Mouse (Mus musculus): ENCODE results near the gene Dpep3. TPM values are rescaled to one million over a fixed set of nuclear protein-coding genes. Genes with fewer than 3 reads are reported as not detected.

Dpep3 gene
- total and polyA plus RNA-seq, 3 experiments: 0.23 TPM; not detected in 2

DNA sequence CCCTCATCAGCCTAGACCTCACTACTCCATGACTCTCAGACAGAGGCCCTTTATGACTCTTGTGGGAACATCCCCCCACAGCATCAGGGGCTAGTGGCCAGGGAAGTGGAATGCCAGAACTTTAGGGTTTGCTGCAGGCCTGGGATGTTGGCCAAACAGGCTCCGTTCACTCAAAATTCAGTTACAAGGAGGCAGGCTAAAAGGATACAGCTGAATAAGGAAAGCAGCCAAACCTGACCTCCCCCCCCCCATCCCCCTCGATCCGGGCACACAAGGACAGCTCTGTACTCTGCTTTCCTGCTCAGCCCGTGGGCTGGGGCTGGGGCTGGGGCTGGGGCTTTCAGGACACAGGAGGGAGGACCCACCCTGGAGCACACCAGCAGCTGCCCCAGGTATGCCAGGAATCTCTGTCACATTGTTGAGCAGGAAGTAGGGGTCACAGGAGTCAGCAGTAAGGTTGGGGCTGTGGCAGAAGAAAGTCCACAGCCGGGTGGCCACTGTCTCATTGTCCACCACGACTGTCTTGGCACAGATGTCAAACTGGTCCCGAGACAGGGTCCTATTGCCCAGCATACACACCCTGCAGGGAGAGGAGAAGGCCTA is 28.1 kb downstream of the Dpep3 start:
- no peak overlapping the region for H3K9ac ChIP-seq (ENCODE audit: low read depth, low read length)
- no peaks in the 10 kb centered on the region for H3K36me3 ChIP-seq (ENCODE audit: control insufficient read depth, insufficient read depth, low read length)
- TF ChIP-seq EP300 (IDR thresholded peaks at IDR 0.05; ENCODE audit: insufficient read depth, low read depth, low read length) (no peak), CTCF (IDR thresholded peaks at IDR 0.05) (no peak), POLR2A (IDR thresholded peaks at IDR 0.05; ENCODE audit: insufficient read depth, low read depth, low read length) (no peak)
- DNase-seq: peak in 1 of 2 experiments; percentile 51
- intact Hi-C loops (cut with DNase I): no loop called here
- H3K27me3 ChIP-seq (ENCODE audit: control insufficient read depth, insufficient read depth, low read length): no peaks in the 10 kb centered on the region
- H3K27ac ChIP-seq: peak overlapping the region; percentile 49; the same call in 1 of the 2 replicates
- 6% methylated on average over 7 of the region's 7 CpGs for WGBS
- no peaks in the 10 kb centered on the region for H3K79me2 ChIP-seq (replicated peaks; ENCODE audit: control insufficient read depth, insufficient read depth, low read length)
- H3K4me1 ChIP-seq (ENCODE audit: control insufficient read depth, insufficient read depth, low read length): peaks cover 9% of the 10 kb centered on the region
- H3K4me3 ChIP-seq: no peak overlapping the region

DNA sequence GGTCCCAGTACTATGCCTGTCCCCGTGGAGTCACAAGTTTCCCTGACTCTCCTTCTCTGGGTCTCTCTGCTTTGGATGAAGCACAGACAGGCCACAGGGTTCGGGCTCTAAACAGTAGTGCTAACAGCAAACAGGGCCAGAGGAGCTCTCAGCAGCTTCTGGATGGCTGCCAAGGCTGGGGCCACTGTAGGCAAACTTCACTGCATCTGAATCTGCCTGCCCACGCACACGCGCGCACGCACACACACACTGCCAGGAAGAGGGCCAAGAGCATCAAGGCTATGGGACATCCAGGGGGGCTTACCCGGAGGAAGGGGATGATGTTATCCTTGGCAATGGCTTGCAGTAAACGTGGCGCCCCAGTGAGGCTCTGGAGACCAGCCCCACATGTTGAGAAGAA is 29.9 kb downstream of the Dpep3 start:
- peaks cover 9% of the 10 kb centered on the region for H3K4me1 ChIP-seq (ENCODE audit: control insufficient read depth, insufficient read depth, low read length)
- TF ChIP-seq CTCF (IDR thresholded peaks at IDR 0.05) (no peak), POLR2A (IDR thresholded peaks at IDR 0.05; ENCODE audit: insufficient read depth, low read depth, low read length) (no peak), EP300 (IDR thresholded peaks at IDR 0.05; ENCODE audit: insufficient read depth, low read depth, low read length) (no peak)
- DNase-seq: peak in 1 of 2 experiments; percentile 40
- H3K27me3 ChIP-seq (ENCODE audit: control insufficient read depth, insufficient read depth, low read length): no peaks in the 10 kb centered on the region
- WGBS: 40% methylated on average over 10 of the region's 10 CpGs
- intact Hi-C loops (cut with DNase I): no loop called here
- no peak overlapping the region for H3K9ac ChIP-seq (ENCODE audit: low read depth, low read length)
- no peaks in the 10 kb centered on the region for H3K79me2 ChIP-seq (replicated peaks; ENCODE audit: control insufficient read depth, insufficient read depth, low read length)
- no peak overlapping the region for H3K27ac ChIP-seq
- H3K4me3 ChIP-seq: no peak overlapping the region
- H3K36me3 ChIP-seq (ENCODE audit: control insufficient read depth, insufficient read depth, low read length): no peaks in the 10 kb centered on the region

DNA sequence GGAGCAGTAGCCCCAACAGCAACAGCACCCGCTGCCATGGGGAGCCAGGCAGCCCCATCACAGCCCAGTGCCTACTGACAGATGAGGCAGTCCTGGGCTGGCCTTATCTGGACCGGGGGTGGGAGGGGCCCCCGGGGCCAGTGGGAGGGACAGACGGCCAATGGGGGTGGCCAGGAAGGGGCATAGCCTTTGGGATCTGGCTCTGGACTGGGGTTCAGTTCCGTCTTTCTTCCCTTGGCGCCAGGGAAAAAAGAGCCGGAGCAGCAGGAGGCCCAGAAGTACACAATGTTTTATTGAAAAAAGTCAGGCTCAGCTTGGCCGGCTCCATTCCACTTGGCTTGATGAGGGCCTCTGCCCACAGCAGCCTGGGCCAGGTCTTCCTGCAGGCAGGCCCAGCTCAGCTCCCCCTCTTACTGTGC is 35.9 kb downstream of the Dpep3 start, which contains the start of gene Lcat:
Gene Lcat, minus strand, starts transcription at position 62 of the 419 bp plus-strand sequence.
- Histone ChIP-seq H3K36me3 (ENCODE audit: control insufficient read depth, insufficient read depth, low read length) (no peaks in the 10 kb centered on the region), H3K9ac (ENCODE audit: low read depth, low read length) (no peak within 1 kb of the TSS), H3K79me2 (replicated peaks; ENCODE audit: control insufficient read depth, insufficient read depth, low read length) (no peaks in the 10 kb centered on the region), H3K4me1 (ENCODE audit: control insufficient read depth, insufficient read depth, low read length) (peaks cover under 1% of the 10 kb centered on the region), H3K4me3 (no peak within 1 kb of the TSS), H3K27ac (no peak within 1 kb of the TSS), H3K27me3 (ENCODE audit: control insufficient read depth, insufficient read depth, low read length) (no peaks in the 10 kb centered on the region)
- 62% methylated on average over 8 of the region's 8 CpGs for WGBS
- intact Hi-C loops (cut with DNase I): no loop called here
- TF ChIP-seq POLR2A (IDR thresholded peaks at IDR 0.05; ENCODE audit: insufficient read depth, low read depth, low read length) (no peak), EP300 (IDR thresholded peaks at IDR 0.05; ENCODE audit: insufficient read depth, low read depth, low read length) (no peak), CTCF (IDR thresholded peaks at IDR 0.05) (no peak)
- DNase-seq: no peak

DNA sequence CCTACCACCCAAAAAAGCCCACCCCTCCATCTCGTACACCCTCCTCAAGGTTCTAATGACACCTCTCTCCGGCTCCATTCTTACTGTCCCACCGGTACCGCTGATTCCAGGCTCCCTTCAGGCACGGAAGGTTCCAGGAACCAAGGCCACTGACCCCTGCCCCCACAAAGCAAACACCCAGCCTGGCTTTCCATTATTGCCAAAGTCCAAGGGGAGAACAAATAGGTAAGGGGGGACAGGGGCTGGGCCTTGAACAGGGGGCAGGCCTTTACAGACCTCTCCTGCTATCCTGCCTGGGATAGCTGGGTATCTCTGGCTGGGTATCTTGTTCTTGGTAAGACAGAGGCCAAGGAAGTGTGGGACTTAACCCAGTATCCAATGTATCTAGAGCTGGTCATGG is 36.7 kb downstream of the Dpep3 start:
- H3K4me1 ChIP-seq (ENCODE audit: control insufficient read depth, insufficient read depth, low read length): peaks cover 1% of the 10 kb centered on the region
- intact Hi-C loops (cut with DNase I): no loop called here

DNA sequence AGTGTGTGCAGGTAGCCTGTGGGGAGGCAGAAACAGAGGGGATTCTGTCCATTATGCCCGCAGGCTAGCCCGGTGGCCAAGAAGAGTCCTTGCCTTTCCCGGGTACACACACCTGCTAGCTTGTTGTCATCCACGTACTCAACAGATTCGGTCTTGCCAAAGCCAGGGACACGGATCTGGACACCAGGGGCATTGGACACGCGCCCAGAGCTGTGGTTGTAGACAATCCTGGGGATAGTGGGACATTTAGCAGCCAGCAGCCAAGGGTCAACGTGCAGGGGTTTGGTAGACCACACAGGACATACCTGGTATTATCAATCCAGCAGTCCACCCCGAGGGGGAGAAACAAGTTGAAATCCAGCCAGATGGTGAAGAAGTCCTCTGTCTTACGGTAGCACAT is 37.2 kb downstream of the Dpep3 start:
- DNase-seq: no peak
- 71% methylated on average over 11 of the region's 11 CpGs for WGBS
- TF ChIP-seq EP300 (IDR thresholded peaks at IDR 0.05; ENCODE audit: insufficient read depth, low read depth, low read length) (no peak), CTCF (IDR thresholded peaks at IDR 0.05) (no peak)
- H3K36me3 ChIP-seq (ENCODE audit: control insufficient read depth, insufficient read depth, low read length): no peaks in the 10 kb centered on the region
- no peaks in the 10 kb centered on the region for H3K79me2 ChIP-seq (replicated peaks; ENCODE audit: control insufficient read depth, insufficient read depth, low read length)
- no peak overlapping the region for H3K27ac ChIP-seq
- intact Hi-C loops (cut with DNase I): no loop called here
- peaks cover 1% of the 10 kb centered on the region for H3K4me1 ChIP-seq (ENCODE audit: control insufficient read depth, insufficient read depth, low read length)
- H3K4me3 ChIP-seq: no peak overlapping the region
- H3K27me3 ChIP-seq (ENCODE audit: control insufficient read depth, insufficient read depth, low read length): no peaks in the 10 kb centered on the region
- H3K9ac ChIP-seq (ENCODE audit: low read depth, low read length): no peak overlapping the region

More for the DNA sequence above, 36.7 kb downstream of the Dpep3 start:
- H3K36me3 ChIP-seq (ENCODE audit: control insufficient read depth, insufficient read depth, low read length): no peaks in the 10 kb centered on the region
- no peak overlapping the region for H3K9ac ChIP-seq (ENCODE audit: low read depth, low read length)
- TF ChIP-seq EP300 (IDR thresholded peaks at IDR 0.05; ENCODE audit: insufficient read depth, low read depth, low read length): no peak
- no peak for TF ChIP-seq POLR2A (IDR thresholded peaks at IDR 0.05; ENCODE audit: insufficient read depth, low read depth, low read length)
- no peak for TF ChIP-seq CTCF (IDR thresholded peaks at IDR 0.05)
- DNase-seq: no peak
- H3K79me2 ChIP-seq (replicated peaks; ENCODE audit: control insufficient read depth, insufficient read depth, low read length): no peaks in the 10 kb centered on the region
- no peak overlapping the region for H3K27ac ChIP-seq
- no peaks in the 10 kb centered on the region for H3K27me3 ChIP-seq (ENCODE audit: control insufficient read depth, insufficient read depth, low read length)
- WGBS: 97% methylated on average over 5 of the region's 5 CpGs
- no peak overlapping the region for H3K4me3 ChIP-seq

DNA sequence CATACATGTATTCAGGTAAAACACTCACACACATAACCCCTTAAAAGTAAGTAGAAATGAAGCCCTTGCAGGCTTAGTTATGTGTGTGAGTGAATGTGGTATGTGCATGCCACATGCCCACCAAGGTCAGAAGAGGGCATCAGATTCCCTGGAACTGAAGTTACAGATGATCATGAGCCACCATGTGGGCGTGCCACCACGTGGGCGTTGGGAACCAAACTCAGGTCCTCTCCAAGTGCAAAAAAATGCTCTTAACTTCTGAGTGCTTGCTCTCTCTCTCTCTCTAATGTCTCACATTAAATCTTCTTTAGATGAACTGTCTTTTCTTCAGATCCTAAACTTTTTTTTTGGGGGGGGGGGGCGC is 40.9 kb downstream of the Dpep3 start, which contains the start of gene Psmb10:
Gene Psmb10, minus strand, starts transcription at position 139 of the 364 bp plus-strand sequence.
- Histone ChIP-seq H3K36me3 (ENCODE audit: control insufficient read depth, insufficient read depth, low read length) (no peaks in the 10 kb centered on the region), H3K27me3 (ENCODE audit: control insufficient read depth, insufficient read depth, low read length) (no peaks in the 10 kb centered on the region), H3K79me2 (replicated peaks; ENCODE audit: control insufficient read depth, insufficient read depth, low read length) (no peaks in the 10 kb centered on the region), H3K9ac (ENCODE audit: low read depth, low read length) (peak within 1 kb of the TSS; percentile 82), H3K4me3 (peak within 1 kb of the TSS; percentile 95), H3K27ac (peak within 1 kb of the TSS; percentile 92), H3K4me1 (ENCODE audit: control insufficient read depth, insufficient read depth, low read length) (peaks cover 4% of the 10 kb centered on the region)
- intact Hi-C loops (cut with DNase I): loop anchor here (2.0 kb wide), 1 partner anchor 27 kb away; no protein-coding TSS in a partner anchor
- 12% methylated on average over 4 of the region's 4 CpGs for WGBS
- TF ChIP-seq POLR2A (IDR thresholded peaks at IDR 0.05; ENCODE audit: insufficient read depth, low read depth, low read length) (no peak), EP300 (IDR thresholded peaks at IDR 0.05; ENCODE audit: insufficient read depth, low read depth, low read length) (peak; percentile 56; the same call in 1 of the 2 replicates)
- no peak for DNase-seq
